Mouse (Mus musculus) hindbrain, embryonic 13.5 days (tissue): ENCODE results near the gene Tmem190. TPM values are rescaled to one million over a fixed set of nuclear protein-coding genes. Genes with fewer than 3 reads are reported as not detected.
"Not testable (repeated sequence)": the region's sequence is repeated elsewhere in the genome, so short reads cannot be mapped to it uniquely, and the experiment has no call there.

Source experiments
- ATAC-seq: fragments of 200-750 bp; cut with Nextera tagmentation; 2 replicates; pipeline ENCODE4 v1.8.0; 2017; ENCODE audit warnings: moderate TSS enrichment; ENCODE audit not compliant: low FRiP score
- H3K27ac ChIP-seq: fragments of 300-500 bp; sonication (generic); 2 replicates; pipeline ENCODE4 v1.5.1; 2015; ENCODE audit warnings: inconsistent platforms, mild to moderate bottlenecking, moderate library complexity
- H3K27me3 ChIP-seq: fragments of 300-500 bp; sonication (generic); 2 replicates; pipeline ENCODE4 v1.6.1; 2015; ENCODE audit warnings: mild to moderate bottlenecking, inconsistent platforms
- H3K36me3 ChIP-seq: fragments of 300-500 bp; sonication (generic); 2 replicates; pipeline ENCODE4 v1.6.1; 2015; ENCODE audit warnings: mild to moderate bottlenecking, inconsistent platforms
- H3K4me1 ChIP-seq: fragments of 300-500 bp; sonication (generic); replicated peaks from 2 replicates; pipeline ENCODE4 v1.6.1; 2015; ENCODE audit warnings: inconsistent platforms
- H3K4me2 ChIP-seq: fragments of 300-500 bp; sonication (generic); 2 replicates; pipeline ENCODE4 v1.6.1; 2015; ENCODE audit warnings: inconsistent platforms, mild to moderate bottlenecking, moderate library complexity
- H3K4me3 ChIP-seq: fragments of 300-500 bp; sonication (generic); 2 replicates; pipeline ENCODE4 v1.5.1; 2015; ENCODE audit warnings: mild to moderate bottlenecking, inconsistent platforms
- H3K9ac ChIP-seq: fragments of 300-500 bp; sonication (generic); 2 replicates; pipeline ENCODE4 v1.6.1; 2015; ENCODE audit warnings: mild to moderate bottlenecking, inconsistent platforms
- H3K9me3 ChIP-seq: fragments of 300-500 bp; sonication (generic); 2 replicates; pipeline ENCODE4 v1.6.1; 2016; ENCODE audit warnings: inconsistent platforms
- WGBS: fragments of 180-500 bp; shearing (Covaris S2); methylation state at CpG from one replicate; pipeline ENCODE4 v1.1.7; 2015; 5-methylcytosine and 5-hydroxymethylcytosine counted together
- polyA plus RNA-seq: library from polyadenylated mRNA; unstranded; fragments of >200 nt; fragmentation: Nextera tagmentation; extraction: Ambion mirVana; gene quantifications from 2 replicates; pipeline ENCODE4 v1.2.1, GENCODE M21; 2015

The Tmem190 gene
- polyA plus RNA-seq, 1 experiment from 2014 or later = not detected

DNA sequence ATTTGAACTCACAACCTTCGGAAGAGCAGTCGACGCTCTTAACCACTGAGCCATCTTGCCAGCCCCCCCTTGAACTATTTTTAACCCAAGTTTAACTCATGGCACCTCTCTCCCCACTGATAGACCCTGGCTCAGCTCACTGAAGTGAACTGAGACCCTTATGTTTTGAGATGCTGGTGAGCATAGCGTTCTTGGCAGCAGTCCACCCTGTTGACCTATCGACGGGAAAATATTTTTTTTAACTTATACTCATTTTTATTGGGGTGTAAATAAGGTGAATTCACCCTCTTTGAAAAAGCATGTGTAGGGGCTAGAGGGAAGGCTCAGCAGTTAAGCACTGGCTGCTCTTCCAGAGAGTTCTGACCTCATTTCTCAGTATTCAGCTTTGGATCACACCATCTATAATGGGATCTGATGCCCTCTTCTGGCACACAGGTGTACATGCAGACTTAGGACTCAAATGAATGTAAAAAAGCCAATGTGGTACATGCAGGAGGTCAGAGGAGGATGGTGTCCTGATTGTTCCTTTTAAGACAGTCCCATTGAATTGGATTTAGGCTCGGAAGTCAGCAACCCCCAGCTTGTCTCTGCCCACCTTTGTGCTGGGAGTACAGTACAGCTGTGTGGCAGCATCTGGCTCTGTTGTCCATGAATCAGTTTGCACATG is 13.2 kb downstream of the Tmem190 start:
- 75% methylated on average over 7 of the region's 7 CpGs for WGBS
- no peak overlapping the region for H3K4me2 ChIP-seq
- H3K9ac ChIP-seq = no peak overlapping the region
- peaks cover 14% of the 10 kb centered on the region for H3K4me1 ChIP-seq
- H3K27ac ChIP-seq = no peak overlapping the region
- ATAC-seq = no peak
- peaks cover 42% of the 10 kb centered on the region for H3K36me3 ChIP-seq
- 0 out of 2 replicates have a peak, but pooled peaks cover 2% of the 10 kb centered on the region for H3K27me3 ChIP-seq
- no peak overlapping the region for H3K4me3 ChIP-seq
- H3K9me3 ChIP-seq = no peaks in the 10 kb centered on the region

DNA sequence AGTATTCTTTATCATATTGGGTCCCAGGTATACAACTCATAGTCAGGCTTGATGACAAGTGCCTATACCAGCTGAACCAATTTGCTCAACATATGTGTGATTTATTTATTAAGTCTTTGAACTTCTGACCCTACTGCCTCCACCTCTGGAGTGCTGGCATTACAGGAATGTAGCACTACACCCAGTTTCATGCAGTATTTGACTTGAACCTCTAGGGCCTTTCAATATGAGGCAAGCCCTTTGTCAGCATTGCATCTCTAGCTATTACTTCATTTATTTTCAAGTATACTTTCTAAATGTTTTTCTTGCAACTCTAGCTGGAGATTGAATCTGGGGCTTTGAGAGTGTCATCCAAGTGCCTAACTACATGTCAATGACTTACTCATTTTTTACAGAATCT is 19.5 kb downstream of the Tmem190 start:
- H3K9ac ChIP-seq = no peak overlapping the region
- H3K9me3 ChIP-seq = no peaks in the 10 kb centered on the region
- H3K27me3 ChIP-seq = no peaks in the 10 kb centered on the region
- no peak overlapping the region for H3K27ac ChIP-seq
- H3K4me3 ChIP-seq = no peak overlapping the region
- H3K4me1 ChIP-seq = no peaks in the 10 kb centered on the region
- no peak for ATAC-seq
- H3K4me2 ChIP-seq = no peak overlapping the region
- H3K36me3 ChIP-seq = peaks cover 23% of the 10 kb centered on the region

DNA sequence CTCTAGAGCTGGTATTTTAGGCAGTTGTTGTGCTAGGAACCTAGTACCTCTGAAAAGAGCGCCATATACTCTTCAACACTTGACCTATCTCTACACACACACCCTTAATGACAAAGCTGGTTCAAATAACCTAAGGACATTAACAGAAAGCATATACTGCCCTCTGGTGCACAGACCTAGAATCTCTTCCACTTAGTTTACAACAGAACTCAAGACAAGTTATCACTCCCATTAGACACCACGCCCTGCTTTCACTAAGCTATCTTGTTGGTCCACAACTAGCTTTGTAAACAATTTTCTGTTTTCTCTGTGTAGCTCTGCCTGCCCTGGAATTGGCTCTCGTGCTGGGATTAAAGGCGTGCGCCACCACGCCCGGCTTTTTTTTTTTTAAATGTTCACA is 24.0 kb downstream of the Tmem190 start:
- Histone ChIP-seq H3K4me3 (no peak overlapping the region), H3K27ac (no peak overlapping the region), H3K4me2 (no peak overlapping the region), H3K9ac (no peak overlapping the region), H3K4me1 (peaks cover 26% of the 10 kb centered on the region), H3K27me3 (no peaks in the 10 kb centered on the region), H3K36me3 (peaks cover 37% of the 10 kb centered on the region), H3K9me3 (no peaks in the 10 kb centered on the region)
- no peak for ATAC-seq
- WGBS = 93% methylated on average over 7 of the region's 7 CpGs

DNA sequence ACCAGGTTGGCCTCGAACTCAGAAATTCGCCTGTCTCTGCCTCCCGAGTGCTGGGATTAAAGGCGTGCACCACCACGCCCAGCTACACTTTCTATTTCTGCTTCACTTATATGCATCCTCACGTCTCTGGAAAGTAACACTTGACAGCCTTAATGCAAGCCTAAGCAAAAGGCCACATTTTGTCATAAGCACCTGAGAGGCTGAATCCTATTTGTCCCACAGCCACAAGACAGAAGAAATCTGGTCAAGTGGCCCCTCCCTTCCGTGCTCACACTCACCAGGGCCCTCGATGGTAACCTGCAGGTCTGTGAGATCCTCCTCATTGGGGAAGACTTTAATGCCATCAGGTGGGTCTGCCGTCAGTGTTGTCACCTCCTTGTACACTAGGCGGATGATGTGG is 28.4 kb downstream of the Tmem190 start:
- peaks cover 29% of the 10 kb centered on the region for H3K36me3 ChIP-seq
- H3K4me1 ChIP-seq = peaks cover 32% of the 10 kb centered on the region
- WGBS = 45% methylated on average over 10 of the region's 10 CpGs
- not testable (repeated sequence) for H3K9me3 ChIP-seq, H3K27ac ChIP-seq, H3K27me3 ChIP-seq, ATAC-seq
- H3K4me2 ChIP-seq = peak overlapping the region; percentile 82
- peak overlapping the region; percentile 97 for H3K4me3 ChIP-seq
- peak overlapping the region; percentile 98 for H3K9ac ChIP-seq

DNA sequence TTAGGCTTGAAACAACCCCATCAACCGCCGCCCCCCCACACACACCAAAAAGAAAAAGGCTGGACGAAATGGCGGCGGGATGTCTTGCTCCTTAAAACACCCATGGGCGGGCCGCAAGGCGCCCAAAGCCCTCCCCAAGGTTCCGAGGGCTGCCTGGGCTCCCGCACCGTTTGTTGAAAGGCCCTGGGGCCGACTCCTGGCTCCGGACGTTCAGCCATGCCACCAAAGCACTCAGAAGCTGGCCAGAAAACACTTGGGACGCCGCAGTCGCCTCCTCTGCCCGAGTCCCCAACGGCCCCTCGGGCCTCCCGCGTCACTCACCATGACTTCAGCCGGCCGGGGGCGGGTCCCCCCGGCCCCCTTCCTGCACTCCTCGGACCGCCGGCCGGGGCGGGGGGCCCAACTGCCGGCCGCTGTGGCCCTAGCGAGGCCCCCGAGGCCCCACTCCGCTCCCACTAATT is 29.1 kb downstream of the Tmem190 start:
- ATAC-seq = no peak; the same call in 1 of the 2 replicates
- H3K4me2 ChIP-seq = peak overlapping the region; percentile 82
- peak overlapping the region; percentile 98 for H3K9ac ChIP-seq
- peaks cover 27% of the 10 kb centered on the region for H3K36me3 ChIP-seq
- H3K4me1 ChIP-seq = peaks cover 32% of the 10 kb centered on the region
- no peaks in the 10 kb centered on the region for H3K27me3 ChIP-seq
- H3K4me3 ChIP-seq = peak overlapping the region; percentile 97
- H3K9me3 ChIP-seq = no peaks in the 10 kb centered on the region
- 2% methylated on average over 31 of the region's 36 CpGs for WGBS
- peak overlapping the region; percentile 98 for H3K27ac ChIP-seq

DNA sequence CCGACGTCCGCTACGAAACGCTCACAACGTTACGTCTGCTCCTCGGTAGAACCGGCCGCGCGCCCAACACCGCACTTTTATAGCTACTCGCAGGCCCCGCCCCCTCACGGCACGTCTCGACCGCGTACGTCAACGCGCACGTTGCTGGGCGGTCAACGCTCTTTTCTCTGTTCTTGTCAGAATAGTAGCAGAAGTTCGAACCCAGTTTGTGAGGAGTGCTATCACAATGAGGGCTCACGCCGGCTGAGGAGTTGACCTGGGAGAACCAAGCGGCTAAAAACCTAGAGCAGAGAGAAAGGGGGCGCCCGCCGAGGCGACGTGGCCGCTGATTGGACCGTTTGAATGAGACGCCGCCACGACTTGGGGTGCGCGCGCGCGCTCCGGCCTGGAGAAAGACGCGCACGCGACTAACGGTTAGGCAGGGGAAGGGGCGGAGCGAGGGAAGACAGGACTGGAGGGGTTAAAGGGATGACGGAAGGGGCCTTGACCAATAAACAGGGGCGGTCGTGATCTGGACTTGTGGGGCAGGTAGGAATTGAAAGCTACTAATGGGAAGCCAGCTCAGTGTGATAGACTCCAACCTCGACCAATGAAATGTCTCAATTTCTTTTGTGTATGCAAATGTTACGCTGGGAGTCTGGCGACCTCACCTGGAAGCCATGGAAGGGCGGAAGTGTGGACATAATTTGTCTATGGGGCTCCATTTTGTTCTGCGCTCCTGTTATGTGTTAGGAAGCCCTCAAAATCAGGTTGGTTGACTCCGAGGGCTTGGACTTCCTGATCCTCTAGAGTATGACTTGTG is 29.8 kb downstream of the Tmem190 start, which contains the start of gene Ube2s:
Gene Ube2s (minus strand): TSS at position 288 of the 802 bp plus-strand sequence.
- Histone ChIP-seq H3K4me1 (peaks cover 32% of the 10 kb centered on the region), H3K36me3 (peaks cover 21% of the 10 kb centered on the region), H3K27ac (peak within 1 kb of the TSS; percentile 98), H3K9me3 (no peaks in the 10 kb centered on the region), H3K4me3 (peak within 1 kb of the TSS; percentile 97), H3K27me3 (no peaks in the 10 kb centered on the region), H3K4me2 (peak within 1 kb of the TSS; percentile 82), H3K9ac (peak within 1 kb of the TSS; percentile 98)
- peak; percentile 99 for ATAC-seq
- WGBS = under 1% methylated on average over 62 of the region's 62 CpGs

DNA sequence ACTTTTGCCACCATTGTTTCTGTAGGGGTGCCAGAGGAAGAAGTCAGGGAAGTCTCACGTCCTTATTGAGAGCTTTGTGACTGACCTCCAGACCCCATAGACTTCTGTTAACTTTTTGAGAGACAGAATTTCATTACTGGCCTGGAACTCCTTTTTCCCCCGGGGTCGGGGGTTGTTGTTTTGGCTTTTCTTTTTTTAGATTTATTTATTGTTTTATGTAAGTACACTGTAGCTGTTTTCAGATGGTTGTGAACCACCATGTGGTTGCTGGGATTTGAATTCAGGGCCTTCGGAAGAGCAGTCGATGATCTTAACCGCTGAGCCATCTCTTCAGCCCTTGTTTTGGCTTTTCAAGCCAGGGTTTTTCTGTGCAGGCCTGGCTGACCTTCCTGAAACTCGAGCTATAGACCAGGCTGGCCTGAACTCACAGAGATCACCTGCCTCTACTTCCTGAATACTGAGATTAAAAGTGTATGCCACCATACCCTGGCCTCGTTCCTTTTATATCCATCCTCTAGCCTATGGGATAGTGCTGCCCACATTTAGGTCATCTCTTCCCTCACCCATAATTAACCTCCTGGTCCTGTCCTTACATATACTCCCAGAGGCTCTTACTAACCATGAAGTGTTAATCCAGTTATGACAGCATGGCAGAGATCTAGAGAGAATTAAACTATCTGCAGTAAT is 30.5 kb downstream of the Tmem190 start:
- no peaks in the 10 kb centered on the region for H3K27me3 ChIP-seq
- ATAC-seq = no peak
- no peaks in the 10 kb centered on the region for H3K9me3 ChIP-seq
- 25% methylated on average over 8 of the region's 8 CpGs for WGBS
- H3K4me1 ChIP-seq = peaks cover 32% of the 10 kb centered on the region
- peak overlapping the region; percentile 97 for H3K4me3 ChIP-seq
- H3K9ac ChIP-seq = peak overlapping the region; percentile 69
- peak overlapping the region; percentile 98 for H3K27ac ChIP-seq
- H3K4me2 ChIP-seq = peak overlapping the region; percentile 82
- H3K36me3 ChIP-seq = peaks cover 17% of the 10 kb centered on the region

DNA sequence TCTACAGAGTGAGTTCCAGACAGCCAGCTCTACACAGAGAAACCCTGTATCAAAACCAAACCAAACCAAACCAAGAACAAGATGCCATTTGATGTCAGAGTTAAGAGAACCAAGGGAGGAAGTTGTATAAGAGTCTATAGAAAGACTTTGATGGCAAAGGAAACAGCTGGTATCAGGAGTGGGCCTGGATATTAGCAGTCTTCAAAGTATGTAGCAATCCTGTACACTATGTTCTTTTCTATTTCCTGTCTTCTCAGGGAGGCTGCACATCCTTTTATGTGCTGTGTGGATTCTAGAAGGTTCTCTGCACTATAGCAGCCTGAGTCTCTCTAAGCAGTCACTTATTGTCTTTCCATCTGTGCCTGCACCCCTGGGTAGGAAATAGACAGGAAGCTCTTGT is 33.8 kb downstream of the Tmem190 start:
- Histone ChIP-seq H3K9me3 (no peaks in the 10 kb centered on the region), H3K4me1 (peaks cover 6% of the 10 kb centered on the region), H3K4me3 (no peak overlapping the region), H3K9ac (no peak overlapping the region), H3K27ac (no peak overlapping the region), H3K27me3 (no peaks in the 10 kb centered on the region), H3K4me2 (no peak overlapping the region), H3K36me3 (no peaks in the 10 kb centered on the region)
- no peak for ATAC-seq

DNA sequence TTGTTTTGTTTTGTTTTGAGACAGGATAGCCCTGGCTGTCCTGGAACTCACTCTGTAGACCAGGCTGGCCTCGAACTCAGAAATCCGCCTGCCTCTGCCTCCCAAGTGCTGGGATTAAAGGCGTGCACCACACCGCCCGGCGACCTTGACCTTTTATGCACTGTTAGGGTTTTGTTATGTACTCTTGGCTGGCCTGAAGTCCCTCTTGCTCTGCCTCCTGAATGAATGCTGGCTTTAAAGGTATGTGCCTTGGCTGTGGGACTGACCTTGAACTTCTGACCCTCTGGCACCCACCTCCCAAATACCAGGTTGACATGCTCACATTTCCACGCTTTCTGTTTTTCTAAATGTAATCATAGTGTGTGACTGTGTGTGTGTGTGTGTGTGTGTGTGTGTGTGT is 38.2 kb downstream of the Tmem190 start:
- 94% methylated on average over 7 of the region's 7 CpGs for WGBS
- H3K4me1 ChIP-seq, H3K9ac ChIP-seq, H3K4me3 ChIP-seq, H3K9me3 ChIP-seq, ATAC-seq, H3K4me2 ChIP-seq, H3K27ac ChIP-seq, H3K36me3 ChIP-seq, H3K27me3 ChIP-seq: not testable (repeated sequence)

DNA sequence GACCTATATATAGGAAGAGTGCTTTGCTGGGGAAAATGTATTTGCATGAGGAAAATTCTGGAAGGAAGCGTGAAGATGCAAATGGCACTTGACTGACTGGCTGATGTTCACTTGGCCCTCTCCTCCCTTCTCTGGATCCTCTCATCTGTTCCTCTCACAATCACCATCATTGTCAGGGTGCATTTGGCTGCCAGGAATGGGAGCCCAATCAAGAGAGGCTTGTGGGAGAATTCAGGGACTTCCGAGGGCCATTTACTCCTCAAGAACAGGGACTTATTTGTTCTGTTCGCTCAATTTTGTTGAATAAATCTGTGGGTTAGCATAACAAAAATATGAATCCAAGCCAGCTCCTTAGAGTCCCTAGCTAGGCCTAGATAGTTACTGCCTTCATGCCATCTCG is 39.0 kb downstream of the Tmem190 start:
- Histone ChIP-seq H3K4me3 (no peak overlapping the region), H3K36me3 (no peaks in the 10 kb centered on the region), H3K9me3 (no peaks in the 10 kb centered on the region), H3K9ac (no peak overlapping the region), H3K27me3 (0 out of 2 replicates have a peak, but pooled peaks cover 3% of the 10 kb centered on the region), H3K4me2 (no peak overlapping the region), H3K27ac (no peak overlapping the region), H3K4me1 (no peaks in the 10 kb centered on the region)
- no peak for ATAC-seq
- WGBS = 87% methylated on average over 4 of the region's 4 CpGs

DNA sequence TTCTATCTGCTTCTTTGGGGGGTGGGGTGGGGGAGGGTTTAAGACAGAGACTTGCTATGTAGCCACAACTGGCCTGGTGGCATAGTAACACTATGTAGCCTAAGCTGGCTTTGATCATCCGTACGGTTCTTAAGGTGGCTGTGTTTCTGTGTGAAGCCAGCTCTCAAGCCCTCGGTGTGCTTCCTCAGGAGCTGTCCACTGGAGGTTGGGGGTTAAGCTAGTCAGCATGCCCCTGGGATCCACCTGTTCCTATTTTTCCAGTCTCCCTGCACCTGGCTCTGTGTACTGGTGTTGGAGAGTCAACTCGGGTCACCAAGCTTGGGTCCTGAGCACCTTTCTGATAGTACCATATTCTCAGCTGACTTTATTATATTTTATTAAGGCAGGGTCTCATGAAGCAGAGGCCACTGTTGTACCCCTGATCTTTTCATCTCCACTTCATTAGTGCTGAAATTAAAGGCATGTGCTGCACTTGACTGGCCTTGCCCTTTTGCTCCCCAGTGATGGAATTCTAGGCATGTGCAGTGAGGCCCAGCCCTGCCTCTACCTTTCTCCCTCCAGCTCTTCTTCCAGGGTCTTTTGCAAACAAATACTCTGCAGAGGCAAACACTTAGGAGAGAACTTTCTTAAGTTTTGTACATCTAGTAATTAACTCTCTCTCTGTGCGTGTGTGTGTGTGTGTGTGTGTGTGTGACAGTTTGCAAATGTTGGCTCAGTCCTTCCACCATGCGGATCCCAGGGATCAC is 39.6 kb downstream of the Tmem190 start:
- H3K9me3 ChIP-seq = no peaks in the 10 kb centered on the region
- H3K4me1 ChIP-seq = no peaks in the 10 kb centered on the region
- no peak overlapping the region for H3K4me2 ChIP-seq
- H3K4me3 ChIP-seq = no peak overlapping the region
- H3K9ac ChIP-seq = no peak overlapping the region
- no peak for ATAC-seq
- 68% methylated on average over 6 of the region's 6 CpGs for whole genome bisulfite sequencing
- 0 out of 2 replicates have a peak, but pooled peaks cover 3% of the 10 kb centered on the region for H3K27me3 ChIP-seq
- H3K27ac ChIP-seq = no peak overlapping the region
- H3K36me3 ChIP-seq = 0 out of 2 replicates have a peak, but pooled peaks cover 3% of the 10 kb centered on the region

DNA sequence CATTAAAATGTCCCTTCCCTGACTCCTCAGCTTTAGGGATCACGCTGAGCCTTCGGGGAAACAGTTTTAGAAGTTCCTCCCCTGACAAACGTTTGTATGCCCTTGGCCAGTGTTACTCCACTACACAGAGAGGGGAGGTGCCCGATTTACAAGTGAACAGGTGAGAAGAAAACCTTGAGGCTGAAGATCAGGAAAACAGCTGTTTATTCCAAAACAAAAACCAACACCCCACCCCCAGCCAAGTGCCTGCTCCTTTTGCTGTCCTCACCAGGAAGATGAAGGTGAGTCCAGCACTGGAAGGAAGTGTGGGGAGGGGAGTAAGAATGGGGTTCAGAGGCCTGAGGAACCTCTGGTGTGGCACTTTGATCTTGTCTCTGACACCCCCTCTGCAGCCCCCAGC is 42.6 kb downstream of the Tmem190 start:
- H3K4me1 ChIP-seq = no peaks in the 10 kb centered on the region
- H3K9ac ChIP-seq = no peak overlapping the region
- ATAC-seq = no peak
- WGBS = 47% methylated on average over 4 of the region's 4 CpGs
- peaks cover 19% of the 10 kb centered on the region for H3K27me3 ChIP-seq
- H3K36me3 ChIP-seq = peaks cover 32% of the 10 kb centered on the region
- H3K4me2 ChIP-seq = no peak overlapping the region
- H3K9me3 ChIP-seq = no peaks in the 10 kb centered on the region
- H3K27ac ChIP-seq = no peak overlapping the region
- no peak overlapping the region for H3K4me3 ChIP-seq
